Mouse (Mus musculus) limb, embryonic 13.5 days (tissue): ENCODE measurements at regions not wholly inside any gene's neighbourhood (a gene's known extent, or its start where the extent isn't known, plus 50 kb on each side); places are given as distances from the start of the nearest gene placed in this dataset.

Experiments used
- ATAC-seq: fragments of 200-750 bp; cut with Nextera tagmentation; 2 replicates; pipeline ENCODE4 v1.8.0; 2017; ENCODE audit warnings: low read depth, moderate number of reproducible peaks, moderate TSS enrichment; ENCODE audit not compliant: low FRiP score
- H3K27ac ChIP-seq: fragments of 300-500 bp; sonication (generic); 2 replicates; pipeline ENCODE4 v1.5.1; 2015; ENCODE audit warnings: inconsistent platforms, mild to moderate bottlenecking, moderate library complexity
- H3K27me3 ChIP-seq: fragments of 300-500 bp; sonication (generic); 2 replicates; pipeline ENCODE4 v1.6.1; 2015; ENCODE audit warnings: mild to moderate bottlenecking, inconsistent platforms
- H3K36me3 ChIP-seq: fragments of 300-500 bp; sonication (generic); 2 replicates; pipeline ENCODE4 v1.6.1; 2015; ENCODE audit warnings: inconsistent platforms, mild to moderate bottlenecking, moderate library complexity
- H3K4me1 ChIP-seq: fragments of 300-500 bp; sonication (generic); 2 replicates; pipeline ENCODE4 v1.6.1; 2015; ENCODE audit warnings: inconsistent platforms
- H3K4me2 ChIP-seq: fragments of 300-500 bp; sonication (generic); replicated peaks from 2 replicates; pipeline ENCODE4 v1.6.1; 2015; ENCODE audit warnings: inconsistent platforms, mild to moderate bottlenecking, moderate library complexity
- H3K4me3 ChIP-seq: fragments of 300-500 bp; sonication (generic); 2 replicates; pipeline ENCODE4 v1.5.1; 2015; ENCODE audit warnings: moderate library complexity, mild to moderate bottlenecking, inconsistent platforms
- H3K9ac ChIP-seq: fragments of 300-500 bp; sonication (generic); 2 replicates; pipeline ENCODE4 v1.6.1; 2015; ENCODE audit warnings: mild to moderate bottlenecking, inconsistent platforms
- H3K9me3 ChIP-seq: fragments of 300-500 bp; sonication (generic); 2 replicates; pipeline ENCODE4 v1.6.1; 2016; ENCODE audit warnings: inconsistent platforms
- WGBS: fragments of 180-500 bp; shearing (Covaris S2); methylation state at CpG from one replicate; pipeline ENCODE4 v1.1.7; 2015; 5-methylcytosine and 5-hydroxymethylcytosine counted together

DNA sequence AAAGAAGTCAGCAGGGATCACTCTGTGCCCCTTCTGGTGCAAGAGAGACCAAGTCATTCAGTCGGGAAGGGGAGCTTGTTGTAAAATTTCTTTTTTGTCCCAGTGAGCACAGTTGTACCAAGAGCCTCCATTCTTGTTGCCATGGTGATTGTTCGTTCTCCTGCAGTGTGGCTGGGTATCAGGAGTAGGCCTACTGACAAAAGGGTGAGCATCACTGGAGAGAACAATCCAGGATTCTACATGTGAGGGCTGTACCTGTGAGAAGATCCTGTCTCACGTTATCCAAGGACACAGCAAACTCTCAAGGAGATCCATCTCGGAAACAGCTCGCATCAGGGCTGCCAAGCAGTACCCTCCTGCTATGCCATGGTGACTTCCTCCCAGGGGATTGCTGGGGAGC lies 347.6 kb downstream of the Wdr11 start:
- ATAC-seq, result no peak
- H3K27me3 ChIP-seq, result no peaks in the 10 kb centered on the region
- no peaks in the 10 kb centered on the region for H3K9me3 ChIP-seq
- WGBS, result 86% methylated on average over 5 of the region's 5 CpGs
- H3K36me3 ChIP-seq, result no peaks in the 10 kb centered on the region
- H3K4me2 ChIP-seq, result no peak overlapping the region
- peaks cover 10% of the 10 kb centered on the region; the same call in 1 of the 2 replicates for H3K4me1 ChIP-seq
- H3K27ac ChIP-seq, result no peak overlapping the region
- H3K9ac ChIP-seq, result no peak overlapping the region
- no peak overlapping the region for H3K4me3 ChIP-seq

DNA sequence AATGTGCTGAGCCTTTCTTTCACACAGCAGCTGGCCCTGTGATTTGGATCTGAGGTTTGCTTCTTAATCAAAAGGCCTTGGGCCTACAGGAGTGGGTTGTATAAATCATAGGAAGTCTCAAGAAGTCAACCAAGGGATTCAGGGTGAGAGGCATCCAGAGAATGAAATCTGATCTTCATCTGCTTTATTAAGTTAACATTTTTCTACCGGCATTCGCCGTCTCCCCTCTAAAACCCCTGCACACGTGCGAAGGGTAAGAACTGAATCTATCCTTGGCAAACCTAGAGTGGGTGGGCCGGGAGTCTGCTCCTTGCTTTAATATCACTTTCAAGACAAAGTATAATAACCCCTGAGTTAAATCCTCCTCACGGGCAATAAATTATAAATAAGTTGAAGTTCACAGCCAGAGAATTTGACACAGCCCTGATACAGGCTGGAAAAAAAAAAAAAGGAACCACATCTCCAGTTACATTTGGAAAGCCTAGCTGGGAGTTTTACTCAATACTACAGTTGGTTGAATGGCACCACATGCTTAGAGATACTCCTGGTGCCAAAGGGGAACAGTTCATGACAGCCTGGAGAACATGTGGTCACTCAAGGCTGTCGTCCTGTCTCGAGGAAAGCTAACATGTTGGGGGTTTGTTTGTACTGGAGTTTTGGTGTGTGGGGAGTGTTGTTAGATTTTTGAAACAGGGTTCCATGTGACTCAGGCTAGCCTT lies 349.8 kb downstream of the Wdr11 start:
- Histone ChIP-seq H3K27ac (no peak overlapping the region; the same call in 1 of the 2 replicates), H3K9ac (no peak overlapping the region), H3K27me3 (no peaks in the 10 kb centered on the region), H3K4me1 (peaks cover 10% of the 10 kb centered on the region; the same call in 1 of the 2 replicates), H3K36me3 (no peaks in the 10 kb centered on the region), H3K4me3 (no peak overlapping the region), H3K9me3 (no peaks in the 10 kb centered on the region), H3K4me2 (no peak overlapping the region)
- 28% methylated on average over 9 of the region's 9 CpGs for WGBS
- ATAC-seq, result peak; percentile 35; the same call in 1 of the 2 replicates

DNA sequence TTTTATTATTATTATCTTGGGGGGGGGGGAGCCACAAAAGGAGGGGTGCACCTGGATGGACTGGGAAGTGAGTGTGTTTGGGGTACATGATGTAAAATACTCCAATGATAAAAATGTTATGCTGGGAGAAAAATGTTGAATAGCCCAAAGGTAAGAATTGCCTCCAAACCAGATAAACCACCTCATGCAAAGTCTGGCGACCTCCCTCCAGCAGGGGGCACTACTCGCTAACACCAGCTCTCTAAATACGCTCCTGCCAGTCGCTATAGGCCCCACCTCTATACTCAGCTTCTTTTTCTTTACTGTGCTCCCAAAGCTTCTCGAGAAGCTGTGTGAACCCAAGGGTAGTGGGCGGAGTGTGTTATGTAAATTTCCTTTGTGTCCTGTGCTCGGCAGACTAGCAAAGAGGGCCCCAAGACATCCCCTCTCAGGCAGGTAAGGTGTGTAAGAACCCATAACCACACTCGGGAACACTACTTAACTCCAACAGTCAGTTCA lies 357.0 kb downstream of the Wdr11 start:
- H3K9ac ChIP-seq, result no peak overlapping the region
- peak overlapping the region; percentile 33; the same call in 1 of the 2 replicates for H3K27ac ChIP-seq
- H3K9me3 ChIP-seq, result no peaks in the 10 kb centered on the region
- ATAC-seq, result no peak
- no peaks in the 10 kb centered on the region for H3K27me3 ChIP-seq
- 71% methylated on average over 8 of the region's 8 CpGs for WGBS
- H3K4me2 ChIP-seq, result no peak overlapping the region
- H3K4me1 ChIP-seq, result no peaks in the 10 kb centered on the region
- no peak overlapping the region for H3K4me3 ChIP-seq
- no peaks in the 10 kb centered on the region for H3K36me3 ChIP-seq

DNA sequence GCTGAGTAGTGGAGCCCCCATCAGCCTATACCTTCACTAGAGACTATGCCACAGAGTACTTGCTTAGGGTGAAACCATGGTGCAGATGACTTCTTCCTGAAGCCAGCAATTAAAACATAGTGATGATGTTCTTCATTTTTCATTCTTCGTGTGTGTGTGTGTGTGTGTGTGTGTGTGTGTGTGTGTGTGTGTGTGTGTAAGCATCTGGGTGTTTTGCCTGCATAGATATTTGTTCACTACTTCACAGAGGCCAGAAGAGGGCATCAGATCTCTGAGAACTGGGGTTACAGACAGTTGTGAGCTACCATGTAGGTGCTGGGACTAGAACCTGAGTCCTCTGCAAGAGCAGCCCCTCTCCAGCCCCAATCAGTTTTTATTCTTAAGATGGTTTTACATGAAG lies 358.8 kb downstream of the Wdr11 start:
- no peaks in the 10 kb centered on the region for H3K36me3 ChIP-seq
- ATAC-seq, result no peak
- H3K4me2 ChIP-seq, result no peak overlapping the region
- no peak overlapping the region for H3K27ac ChIP-seq
- H3K9ac ChIP-seq, result no peak overlapping the region
- no peaks in the 10 kb centered on the region for H3K9me3 ChIP-seq
- no peaks in the 10 kb centered on the region for H3K4me1 ChIP-seq
- 100% methylated on average over 1 of the region's 1 CpGs for WGBS
- no peak overlapping the region for H3K4me3 ChIP-seq
- H3K27me3 ChIP-seq, result no peaks in the 10 kb centered on the region

DNA sequence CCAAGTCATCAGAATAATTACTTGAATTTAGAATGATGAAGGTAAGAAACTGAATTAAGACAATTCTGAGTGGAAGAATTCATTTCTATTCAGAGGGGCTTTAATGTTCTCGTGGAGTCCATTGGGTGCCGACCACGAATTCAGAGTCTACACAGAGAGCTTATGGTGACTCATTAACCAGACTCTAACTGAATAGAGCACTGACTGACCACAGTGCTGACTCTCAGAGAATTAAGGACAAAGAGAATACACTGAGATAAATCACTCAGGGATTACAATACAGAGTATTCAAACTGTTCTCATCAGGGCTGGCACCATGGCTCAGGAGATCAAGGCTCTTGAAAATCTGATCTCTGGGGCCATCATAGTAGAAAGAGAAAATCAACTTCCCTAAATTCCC lies 366.7 kb downstream of the Wdr11 start:
- no peak for ATAC-seq
- Histone ChIP-seq H3K27me3 (peaks cover 7% of the 10 kb centered on the region; the same call in 1 of the 2 replicates), H3K4me1 (peaks cover 20% of the 10 kb centered on the region), H3K4me3 (no peak overlapping the region), H3K9ac (no peak overlapping the region), H3K9me3 (no peaks in the 10 kb centered on the region), H3K27ac (no peak overlapping the region), H3K4me2 (no peak overlapping the region), H3K36me3 (no peaks in the 10 kb centered on the region)
- 89% methylated on average over 3 of the region's 3 CpGs for WGBS

DNA sequence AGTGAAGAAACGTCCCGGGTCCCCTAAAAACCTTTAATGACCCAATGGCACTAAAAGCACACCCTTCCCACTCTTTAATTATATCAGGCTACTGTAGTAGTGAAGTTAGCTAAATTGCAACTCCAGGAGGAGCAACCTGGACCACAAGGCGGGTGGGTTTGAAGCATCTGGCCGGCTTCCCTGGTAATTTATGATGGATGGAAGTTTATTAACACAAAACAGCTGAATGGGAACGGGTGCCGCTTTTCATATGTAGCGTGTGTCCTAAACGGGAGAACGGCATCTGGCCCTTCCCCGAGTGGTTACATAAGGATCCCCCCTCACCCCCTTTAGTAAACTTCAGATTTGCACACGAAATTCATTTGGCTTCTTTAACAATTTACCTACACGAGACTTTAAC lies 370.9 kb downstream of the Wdr11 start:
- Histone ChIP-seq H3K9me3 (no peaks in the 10 kb centered on the region), H3K27ac (0 out of 2 replicates have a peak overlapping the region, but pooled peaks have one; percentile 1), H3K27me3 (peaks cover 7% of the 10 kb centered on the region; the same call in 1 of the 2 replicates), H3K4me1 (peaks cover 20% of the 10 kb centered on the region), H3K4me2 (peak overlapping the region; percentile 42), H3K4me3 (no peak overlapping the region), H3K36me3 (no peaks in the 10 kb centered on the region), H3K9ac (no peak overlapping the region)
- 10% methylated on average over 12 of the region's 12 CpGs for WGBS
- ATAC-seq, result no peak

DNA sequence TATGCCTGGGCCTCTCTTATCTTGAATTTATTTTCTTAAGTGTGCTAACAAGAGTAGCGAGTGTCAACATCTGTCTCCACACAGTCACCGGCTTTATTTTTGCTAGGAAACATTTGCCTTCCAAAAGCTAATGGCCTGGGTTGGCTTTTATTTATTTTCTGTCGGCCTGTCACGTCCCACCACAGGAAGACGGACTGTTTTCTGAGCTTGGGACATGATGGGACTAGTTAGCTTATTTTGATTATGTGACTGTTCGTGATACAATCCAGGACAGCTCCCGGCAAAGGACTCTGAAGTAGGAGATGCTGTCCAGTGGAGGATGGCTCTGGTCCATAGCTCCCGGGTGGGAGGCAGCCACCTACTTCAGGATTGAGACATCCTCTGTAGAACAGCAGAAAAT lies 372.5 kb downstream of the Wdr11 start:
- H3K36me3 ChIP-seq, result no peaks in the 10 kb centered on the region
- peaks cover 20% of the 10 kb centered on the region for H3K4me1 ChIP-seq
- ATAC-seq, result no peak
- no peak overlapping the region for H3K4me2 ChIP-seq
- H3K9me3 ChIP-seq, result no peaks in the 10 kb centered on the region
- H3K27me3 ChIP-seq, result peaks cover 7% of the 10 kb centered on the region; the same call in 1 of the 2 replicates
- no peak overlapping the region for H3K9ac ChIP-seq
- 33% methylated on average over 8 of the region's 8 CpGs for WGBS
- no peak overlapping the region for H3K4me3 ChIP-seq
- no peak overlapping the region for H3K27ac ChIP-seq

DNA sequence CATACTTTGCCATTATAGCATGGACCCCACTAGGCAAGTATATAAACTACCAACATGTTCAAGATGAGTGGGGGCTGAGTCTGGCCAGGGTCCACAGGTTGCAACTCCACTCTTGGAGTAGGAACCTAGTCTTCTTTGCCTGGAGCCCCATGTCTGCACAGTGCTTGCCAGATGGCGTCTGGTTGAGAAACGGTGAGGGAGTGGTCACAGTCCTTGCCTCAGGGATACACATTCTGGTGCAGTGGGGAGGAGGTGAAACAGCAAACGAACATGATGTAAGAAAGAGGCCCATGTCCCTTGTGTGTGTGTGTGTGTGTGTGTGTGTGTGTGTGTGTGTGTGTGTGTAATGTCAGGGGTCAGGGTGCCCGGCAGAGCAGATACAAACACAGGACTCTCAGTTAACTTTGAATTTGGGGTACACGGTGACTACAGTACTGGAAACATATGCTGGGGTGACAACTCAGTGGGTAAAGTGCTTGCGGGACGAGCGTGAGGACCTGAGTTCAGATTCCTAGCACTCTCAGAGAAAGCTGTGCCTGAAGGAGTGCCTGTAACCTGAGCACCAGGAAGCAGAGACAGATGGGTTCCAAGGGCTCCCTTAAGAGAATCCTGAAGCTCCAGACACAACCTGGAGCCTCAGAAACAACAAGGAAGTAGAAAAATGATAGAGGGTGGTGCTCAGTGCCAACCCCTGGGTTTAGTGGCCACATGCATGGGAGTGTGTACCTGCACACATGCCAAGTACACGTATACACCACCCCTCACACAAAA lies 373.8 kb downstream of the Wdr11 start:
- peaks cover 20% of the 10 kb centered on the region for H3K4me1 ChIP-seq
- peaks cover 3% of the 10 kb centered on the region; the same call in 1 of the 2 replicates for H3K27me3 ChIP-seq
- no peak overlapping the region for H3K4me2 ChIP-seq
- H3K27ac ChIP-seq, result no peak overlapping the region
- H3K9me3 ChIP-seq, result no peaks in the 10 kb centered on the region
- no peaks in the 10 kb centered on the region for H3K36me3 ChIP-seq
- WGBS, result 56% methylated on average over 9 of the region's 9 CpGs
- no peak overlapping the region for H3K9ac ChIP-seq
- no peak overlapping the region for H3K4me3 ChIP-seq
- ATAC-seq, result no peak

DNA sequence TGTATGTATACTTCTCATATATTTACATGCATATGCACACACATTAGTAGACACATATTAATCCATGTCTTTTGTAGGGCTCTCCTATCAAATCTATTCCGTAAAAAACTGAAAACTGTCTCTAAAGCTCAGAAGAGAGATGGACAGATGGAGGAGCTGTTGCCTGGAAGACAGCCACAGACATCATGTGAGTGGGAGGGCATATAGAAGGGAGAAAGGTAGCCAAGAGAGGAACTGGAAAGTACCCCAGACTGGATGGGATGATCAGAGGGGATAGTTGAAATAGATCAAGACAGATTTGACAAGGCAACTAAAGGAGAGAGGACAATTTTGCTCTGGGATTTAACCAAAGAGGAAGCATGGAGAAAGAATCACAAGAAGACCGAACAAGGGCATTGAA lies 375.1 kb downstream of the Wdr11 start:
- no peak overlapping the region for H3K4me2 ChIP-seq
- H3K27me3 ChIP-seq, result no peaks in the 10 kb centered on the region
- no peaks in the 10 kb centered on the region for H3K36me3 ChIP-seq
- no peak overlapping the region for H3K4me3 ChIP-seq
- H3K4me1 ChIP-seq, result peaks cover 11% of the 10 kb centered on the region
- ATAC-seq, result no peak
- 91% methylated on average over 2 of the region's 2 CpGs for WGBS
- H3K27ac ChIP-seq, result no peak overlapping the region
- no peak overlapping the region for H3K9ac ChIP-seq
- H3K9me3 ChIP-seq, result no peaks in the 10 kb centered on the region

DNA sequence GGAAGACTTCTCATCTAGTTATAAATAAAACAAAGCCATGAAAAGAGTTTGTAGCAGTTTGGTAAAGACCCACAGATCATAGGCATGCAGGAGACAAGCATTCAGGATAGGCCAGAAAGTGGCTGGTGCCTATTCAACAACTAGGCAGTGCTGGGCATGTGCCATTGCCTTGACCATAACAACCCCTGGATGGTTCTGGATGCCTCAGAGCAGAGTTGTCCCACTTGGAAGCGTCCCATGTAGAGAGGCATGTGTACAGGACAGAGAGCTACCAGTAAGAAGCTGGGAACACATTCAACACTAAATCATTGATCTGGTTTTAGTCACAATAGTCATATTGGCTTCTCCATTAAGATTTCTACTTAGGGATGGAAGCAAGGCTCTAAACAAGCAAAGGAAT lies 378.5 kb downstream of the Wdr11 start:
- Histone ChIP-seq H3K4me2 (no peak overlapping the region), H3K36me3 (no peaks in the 10 kb centered on the region), H3K27ac (no peak overlapping the region), H3K4me3 (no peak overlapping the region), H3K27me3 (no peaks in the 10 kb centered on the region; the same call in 1 of the 2 replicates), H3K9ac (no peak overlapping the region), H3K9me3 (no peaks in the 10 kb centered on the region), H3K4me1 (no peaks in the 10 kb centered on the region; the same call in 1 of the 2 replicates)
- WGBS, result 97% methylated on average over 1 of the region's 1 CpGs
- no peak for ATAC-seq

DNA sequence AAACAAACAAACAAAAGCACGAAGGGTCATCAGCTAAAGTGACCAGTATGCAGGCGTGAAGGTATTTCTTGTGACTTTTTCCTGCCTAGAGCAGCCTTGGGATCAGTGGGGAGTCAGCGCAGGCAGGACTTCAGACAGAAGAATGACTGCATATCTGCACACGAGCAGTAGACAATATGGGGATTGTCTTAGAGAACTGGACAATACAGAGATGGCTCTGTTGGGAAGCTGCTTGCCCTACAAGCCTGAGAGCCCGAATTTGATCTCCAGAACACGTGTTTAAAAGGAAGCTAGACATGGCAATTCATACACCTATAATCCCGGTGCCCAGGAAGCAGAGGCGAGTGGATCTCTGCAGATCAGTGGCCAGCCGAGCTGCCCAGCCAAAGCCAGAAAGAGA lies 382.5 kb downstream of the Wdr11 start:
- Histone ChIP-seq H3K9ac (no peak overlapping the region), H3K27me3 (no peaks in the 10 kb centered on the region; the same call in 1 of the 2 replicates), H3K4me1 (no peaks in the 10 kb centered on the region; the same call in 1 of the 2 replicates), H3K9me3 (no peaks in the 10 kb centered on the region), H3K4me2 (no peak overlapping the region), H3K27ac (peak overlapping the region; percentile 2; the same call in 1 of the 2 replicates), H3K36me3 (no peaks in the 10 kb centered on the region), H3K4me3 (no peak overlapping the region)
- ATAC-seq, result no peak
- WGBS, result 83% methylated on average over 9 of the region's 9 CpGs

DNA sequence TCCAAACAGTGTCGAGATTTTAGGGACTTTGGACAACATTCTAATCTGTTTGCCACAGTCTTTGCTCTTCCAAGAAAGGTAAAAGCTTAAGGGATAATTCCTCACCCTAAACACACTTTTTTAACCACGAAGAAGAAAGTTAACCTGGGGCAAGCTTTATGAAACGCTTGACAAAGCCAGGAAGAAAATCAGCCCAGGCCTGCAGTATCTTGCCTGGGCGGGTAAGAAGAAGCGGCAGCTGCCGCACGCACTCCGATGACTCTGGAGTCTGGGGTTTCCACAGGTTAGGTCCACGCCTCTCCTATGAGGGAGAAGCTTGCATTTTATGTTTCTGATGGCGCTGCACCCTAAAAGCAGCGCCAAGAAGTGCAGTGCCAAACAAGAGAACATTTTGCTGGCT lies 383.2 kb downstream of the Wdr11 start:
- ATAC-seq, result no peak

More for the DNA sequence above, 383.2 kb downstream of the Wdr11 start:
- Histone ChIP-seq H3K27ac (peak overlapping the region; percentile 61; the same call in 1 of the 2 replicates), H3K27me3 (no peaks in the 10 kb centered on the region; the same call in 1 of the 2 replicates), H3K9ac (no peak overlapping the region), H3K4me1 (no peaks in the 10 kb centered on the region; the same call in 1 of the 2 replicates), H3K4me2 (no peak overlapping the region), H3K36me3 (no peaks in the 10 kb centered on the region), H3K9me3 (no peaks in the 10 kb centered on the region), H3K4me3 (no peak overlapping the region)
- 76% methylated on average over 11 of the region's 11 CpGs for WGBS
